Mouse (Mus musculus) small intestine, adult 2 months (tissue): ENCODE measurements at regions not wholly inside any gene's neighbourhood (a gene's known extent, or its start where the extent isn't known, plus 50 kb on each side); places are given as distances from the start of the nearest gene placed in this dataset.

ENCODE experiments used
- H3K27ac ChIP-seq: fragments of 200-500 bp; 2 replicates; pipeline ENCODE4 v1.5.1; 2012; ENCODE audit warnings: low read depth, low read length, control low read depth, inconsistent platforms; ENCODE audit not compliant: insufficient read depth
- H3K27me3 ChIP-seq: fragments of 200-500 bp; 2 replicates; pipeline ENCODE4 v1.6.1; 2012; ENCODE audit warnings: mild to moderate bottlenecking, moderate library complexity, low read length, inconsistent platforms; ENCODE audit not compliant: control insufficient read depth, insufficient read depth
- H3K36me3 ChIP-seq: fragments of 200-500 bp; 2 replicates; pipeline ENCODE4 v1.6.1; 2012; ENCODE audit warnings: mild to moderate bottlenecking, low read length, control low read depth, inconsistent platforms; ENCODE audit not compliant: control insufficient read depth, insufficient read depth
- H3K4me1 ChIP-seq: fragments of 200-500 bp; 2 replicates; pipeline ENCODE4 v1.6.1; 2012; ENCODE audit warnings: low read length, inconsistent platforms, mixed read lengths; ENCODE audit not compliant: control insufficient read depth, insufficient read depth, insufficient read length
- H3K4me3 ChIP-seq: fragments of 200-500 bp; 2 replicates; pipeline ENCODE4 v1.5.1; 2012; ENCODE audit warnings: low read depth, mild to moderate bottlenecking, control low read depth, inconsistent platforms, low read length, moderate library complexity
- CTCF ChIP-seq: fragments of 200-500 bp; IDR thresholded peaks from 2 replicates; pipeline ENCODE4 v1.5.1; 2012; ENCODE audit warnings: low read depth, mild to moderate bottlenecking, control low read depth, inconsistent platforms, low read length, moderate library complexity, mixed read lengths; ENCODE audit not compliant: insufficient replicate concordance, insufficient read length; ENCODE audit errors: extremely low read depth
- POLR2A ChIP-seq: fragments of 200-500 bp; IDR thresholded peaks from 2 replicates; pipeline ENCODE4 v1.6.1; 2012; ENCODE audit warnings: low read depth, mild to moderate bottlenecking, control low read depth, inconsistent platforms, low read length, moderate library complexity
- WGBS: fragments of 180-500 bp; shearing (Covaris S2); methylation state at CpG from one replicate; pipeline ENCODE4 v1.1.7; 2018; 5-methylcytosine and 5-hydroxymethylcytosine counted together

DNA sequence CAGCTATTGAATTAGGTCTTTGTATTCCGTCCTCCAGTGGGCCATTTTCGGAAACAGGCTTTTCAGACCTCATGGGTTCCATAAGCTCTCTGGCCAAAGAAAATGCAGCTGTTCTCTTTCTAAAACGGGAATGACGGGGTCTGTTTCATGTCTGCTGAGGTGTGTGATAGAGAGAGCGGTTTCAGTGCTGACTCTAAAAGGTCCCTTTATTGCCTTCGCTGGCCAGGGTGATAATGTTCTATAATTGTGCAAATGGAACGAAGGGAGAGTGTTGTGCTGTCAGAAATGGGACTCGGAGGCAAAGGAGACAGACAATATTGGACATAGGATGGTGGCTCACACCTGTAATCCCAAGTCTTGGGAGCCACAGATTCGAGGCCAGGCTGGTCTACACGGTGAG lies 53.5 kb upstream of the Osbpl8 start:
- Histone ChIP-seq H3K27me3 (no peaks in the 10 kb centered on the region), H3K4me1 (no peaks in the 10 kb centered on the region), H3K27ac (no peak overlapping the region), H3K4me3 (no peak overlapping the region), H3K36me3 (no peaks in the 10 kb centered on the region)
- TF ChIP-seq CTCF = no peak
- TF ChIP-seq POLR2A = no peak
- WGBS = 80% methylated on average over 10 of the region's 10 CpGs

DNA sequence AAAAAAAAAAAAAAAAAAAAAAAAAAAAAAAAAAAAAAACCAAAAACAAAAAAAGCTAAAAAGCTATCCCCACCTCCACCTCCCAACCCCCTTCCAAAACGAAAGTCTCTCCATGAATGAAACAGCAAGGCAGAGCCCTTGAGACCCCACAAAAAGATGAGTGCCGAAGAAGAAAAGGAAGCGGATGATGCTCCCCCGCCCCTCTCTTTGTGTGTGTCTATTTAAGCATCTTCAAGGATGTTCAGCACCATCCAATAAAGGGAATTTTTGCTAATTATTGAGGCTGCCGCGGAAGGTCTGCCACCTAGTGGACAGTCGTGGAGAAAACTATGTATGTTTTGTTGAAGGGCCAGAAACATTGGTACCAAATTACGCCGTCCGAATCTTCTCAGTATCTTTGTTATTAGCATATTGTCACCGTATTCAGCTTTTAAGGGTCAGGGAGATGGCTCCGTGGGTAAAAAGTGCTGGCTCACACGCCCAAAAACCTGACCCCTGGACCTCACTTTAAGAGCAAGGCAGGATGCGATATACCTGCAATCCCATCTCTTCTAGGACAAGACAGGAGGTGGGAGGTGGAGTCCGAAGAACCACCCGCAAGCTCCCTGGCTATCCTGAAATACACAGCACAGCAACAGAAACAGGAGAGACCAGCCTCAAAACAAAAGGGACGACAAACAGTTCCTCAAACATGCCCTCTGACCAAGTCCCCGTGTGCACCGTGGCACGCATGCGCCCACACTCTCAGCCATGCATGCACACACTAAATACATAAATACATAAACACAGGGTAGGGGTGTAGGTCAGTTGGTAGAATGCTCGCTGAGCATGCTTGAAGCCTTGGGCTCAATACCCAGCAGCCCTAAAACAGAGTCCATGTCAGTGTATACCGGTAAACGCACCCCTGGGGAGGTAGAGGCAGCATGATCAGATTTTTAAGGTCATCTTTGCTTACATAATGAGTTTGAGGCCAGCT lies 55.6 kb upstream of the Osbpl8 start:
- Histone ChIP-seq H3K27ac (no peak overlapping the region), H3K27me3 (no peaks in the 10 kb centered on the region), H3K4me1 (no peaks in the 10 kb centered on the region), H3K4me3 (peak overlapping the region; percentile 42; the same call in 1 of the 2 replicates), H3K36me3 (no peaks in the 10 kb centered on the region)
- peak; percentile 74; the same call in 1 of the 2 replicates for TF ChIP-seq CTCF
- TF ChIP-seq POLR2A = no peak
- WGBS = 38% methylated on average over 24 of the region's 24 CpGs

- Histone ChIP-seq H3K27me3 (no peaks in the 10 kb centered on the region), H3K4me3 (no peak overlapping the region), H3K27ac (no peak overlapping the region), H3K4me1 (no peaks in the 10 kb centered on the region; the same call in 1 of the 2 replicates), H3K36me3 (no peaks in the 10 kb centered on the region)
- TF ChIP-seq CTCF (no peak), POLR2A (no peak)
- WGBS = 74% methylated on average over 5 of the region's 5 CpGs
These were observed 56.7 kb upstream of the Osbpl8 start for GRCm38 (mm10) chr10:111107852-111108251.

DNA sequence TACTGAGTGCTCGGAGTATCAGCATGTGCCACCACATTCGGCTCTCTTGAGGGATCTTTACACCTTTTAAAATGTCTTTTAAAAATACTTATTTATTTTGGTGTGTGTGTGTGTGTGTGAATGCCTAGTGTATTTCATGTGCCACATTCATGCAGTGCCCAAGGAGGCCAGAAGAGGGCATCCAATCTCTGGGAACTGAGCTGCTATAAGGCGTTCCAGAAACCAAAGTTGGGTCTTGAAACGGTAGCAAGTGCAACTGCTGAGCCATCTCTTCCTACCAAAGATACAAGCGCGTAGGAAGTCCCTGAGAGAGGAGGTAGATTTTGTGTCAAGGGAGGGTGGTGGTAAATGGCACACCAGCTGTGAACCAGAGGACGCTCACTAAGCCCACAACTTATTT lies 57.2 kb upstream of the Osbpl8 start:
- H3K27ac ChIP-seq = no peak overlapping the region
- WGBS = 59% methylated on average over 7 of the region's 7 CpGs
- no peaks in the 10 kb centered on the region for H3K27me3 ChIP-seq
- no peak overlapping the region for H3K4me3 ChIP-seq
- no peaks in the 10 kb centered on the region; the same call in 1 of the 2 replicates for H3K4me1 ChIP-seq
- no peaks in the 10 kb centered on the region for H3K36me3 ChIP-seq
- no peak for TF ChIP-seq POLR2A
- peak; percentile 49; the same call in 1 of the 2 replicates for TF ChIP-seq CTCF

GRCm38 (mm10) chr10:111106411-111106810 lies 58.1 kb upstream of the Osbpl8 start:
- no peaks in the 10 kb centered on the region for H3K27me3 ChIP-seq
- TF ChIP-seq CTCF (no peak), POLR2A (no peak)
- peaks cover 2% of the 10 kb centered on the region; the same call in 1 of the 2 replicates for H3K4me1 ChIP-seq
- H3K4me3 ChIP-seq = no peak overlapping the region
- WGBS = 80% methylated on average over 5 of the region's 5 CpGs
- H3K36me3 ChIP-seq = no peaks in the 10 kb centered on the region
- H3K27ac ChIP-seq = no peak overlapping the region

GRCm38 (mm10) chr10:111105662-111106061 lies 58.9 kb upstream of the Osbpl8 start:
- no peaks in the 10 kb centered on the region for H3K27me3 ChIP-seq
- H3K4me3 ChIP-seq = no peak overlapping the region
- H3K4me1 ChIP-seq = peaks cover 2% of the 10 kb centered on the region; the same call in 1 of the 2 replicates
- no peak for TF ChIP-seq CTCF
- no peak for TF ChIP-seq POLR2A
- WGBS = 93% methylated on average over 5 of the region's 5 CpGs
- H3K36me3 ChIP-seq = no peaks in the 10 kb centered on the region
- H3K27ac ChIP-seq = no peak overlapping the region

- no peak for TF ChIP-seq POLR2A
- no peak for TF ChIP-seq CTCF
- peaks cover 2% of the 10 kb centered on the region; the same call in 1 of the 2 replicates for H3K4me1 ChIP-seq
- 60% methylated on average over 5 of the region's 5 CpGs for WGBS
These were observed 61.0 kb upstream of the Osbpl8 start for GRCm38 (mm10) chr10:111103512-111103911.

More at GRCm38 (mm10) chr10:111103512-111103911, 61.0 kb upstream of the Osbpl8 start:
- Histone ChIP-seq H3K27me3 (no peaks in the 10 kb centered on the region), H3K4me3 (no peak overlapping the region), H3K36me3 (no peaks in the 10 kb centered on the region), H3K27ac (no peak overlapping the region)
